Mouse (Mus musculus) mouse trophoblast stem cell (cell line): ENCODE measurements around the gene Rimbp2.

Experiments used
- in situ Hi-C, 2 experiments: fragments of 300-500 bp; cut with MseI, MboI; formaldehyde crosslinking; loops; 2 replicates in 1 of 2; 3 replicates in 1 of 2; pipeline ENCODE4 v1.15.1; 2025

Gene Rimbp2

DNA sequence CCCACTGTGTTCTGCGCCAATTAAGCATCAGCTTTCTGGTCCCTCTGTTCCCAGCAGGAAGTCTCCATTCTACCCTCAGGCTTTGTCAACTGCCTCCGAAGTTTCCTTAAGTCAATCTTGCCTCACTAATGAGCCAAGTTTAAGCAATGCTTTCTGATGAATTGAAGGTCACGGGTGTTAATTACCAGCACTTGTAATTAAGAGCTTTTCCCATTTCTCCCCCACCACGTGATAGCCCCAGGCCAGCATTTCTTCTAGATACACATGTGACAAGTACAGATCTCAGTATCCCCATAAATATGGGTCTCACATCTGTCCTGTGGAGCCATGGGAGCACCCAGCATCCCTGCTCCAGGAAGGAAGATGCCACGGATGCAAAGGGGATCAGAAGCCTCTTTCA is 20.5 kb downstream of the Rimbp2 start:
- in situ Hi-C loops: no loop called here

DNA sequence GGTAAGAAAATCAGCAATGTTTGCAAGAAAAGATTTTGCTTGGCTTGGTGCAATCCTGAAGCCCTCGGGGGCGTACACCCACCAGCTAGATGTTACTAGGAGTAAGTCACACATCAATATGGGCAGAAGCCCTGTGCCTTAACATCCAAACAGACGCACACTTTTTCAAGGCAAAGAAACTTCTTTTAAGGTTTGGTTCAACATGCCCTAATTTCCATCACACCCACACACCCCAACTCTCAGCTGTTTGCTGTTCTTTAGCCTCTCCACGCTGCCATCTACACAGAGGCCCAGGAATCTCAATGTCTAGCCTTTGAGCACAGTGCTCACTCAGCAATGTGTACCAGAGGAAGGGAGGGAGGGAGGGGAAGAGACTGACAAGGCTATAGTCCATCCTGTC is 28.2 kb downstream of the Rimbp2 start:
- in situ Hi-C loops: no loop called here

GRCm38 (mm10) chr5:128920112-128920511 is 33.2 kb downstream of the Rimbp2 start:
- in situ Hi-C loops: no loop called here

DNA sequence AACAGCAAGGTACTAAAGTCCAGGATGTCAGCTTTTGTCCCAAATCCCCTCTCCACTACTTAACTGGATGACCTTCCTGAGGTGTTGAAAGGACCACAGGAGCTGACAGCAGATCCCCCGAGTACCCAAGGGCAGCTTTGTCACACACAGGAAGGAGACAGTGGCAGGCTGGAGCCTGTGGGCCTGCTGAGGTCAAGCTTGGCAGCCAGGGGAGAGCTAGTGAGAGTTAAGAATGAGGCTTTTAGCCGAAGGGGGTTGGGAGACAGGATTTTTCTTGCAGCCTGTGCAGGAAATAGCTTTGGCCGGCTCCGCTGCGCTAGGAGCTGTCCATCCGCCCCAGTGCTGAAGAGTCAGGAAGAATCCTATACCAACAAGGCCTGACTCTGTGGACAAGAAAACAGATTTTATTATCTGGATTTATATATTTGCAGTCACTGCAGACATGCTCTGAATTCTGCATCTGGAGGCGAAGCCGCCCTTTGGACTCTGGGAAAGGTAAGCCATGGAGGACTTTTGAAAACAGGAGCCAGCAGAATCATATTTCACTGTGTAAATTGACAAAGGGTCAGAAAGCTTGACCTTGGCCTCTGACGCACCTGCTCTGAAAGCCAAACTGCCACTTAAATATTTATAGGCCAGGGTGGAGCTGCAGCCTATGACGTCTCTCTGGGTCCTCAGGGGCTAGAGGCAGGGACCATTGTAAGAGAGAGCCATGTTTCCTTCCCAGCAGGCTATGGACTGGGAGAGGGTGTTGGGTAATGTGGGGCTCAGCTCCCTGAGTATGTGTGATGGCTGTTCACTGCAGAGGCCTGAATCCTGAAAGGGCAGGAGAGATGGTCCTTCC is 35.9 kb downstream of the Rimbp2 start:
- in situ Hi-C loops: no loop called here

DNA sequence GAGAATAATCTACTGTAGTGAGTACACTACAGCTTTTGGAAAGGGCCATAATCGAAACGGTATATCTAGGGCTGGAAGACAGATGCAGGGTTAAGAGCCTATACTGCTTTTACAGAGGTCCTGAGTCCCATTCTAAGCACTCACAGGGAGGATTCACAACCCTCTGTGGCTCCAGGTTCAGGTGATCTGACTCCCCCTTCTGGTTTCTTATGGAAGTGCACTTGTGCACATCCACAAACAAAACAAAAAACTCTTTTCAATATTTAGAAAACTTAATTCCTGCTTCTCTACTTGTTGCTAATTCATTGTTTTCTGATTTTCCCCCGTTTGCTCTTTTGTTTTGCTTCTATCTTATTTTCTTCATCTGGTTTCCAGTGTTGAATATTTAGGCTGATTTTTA is 39.5 kb downstream of the Rimbp2 start:
- in situ Hi-C loops: no loop called here

DNA sequence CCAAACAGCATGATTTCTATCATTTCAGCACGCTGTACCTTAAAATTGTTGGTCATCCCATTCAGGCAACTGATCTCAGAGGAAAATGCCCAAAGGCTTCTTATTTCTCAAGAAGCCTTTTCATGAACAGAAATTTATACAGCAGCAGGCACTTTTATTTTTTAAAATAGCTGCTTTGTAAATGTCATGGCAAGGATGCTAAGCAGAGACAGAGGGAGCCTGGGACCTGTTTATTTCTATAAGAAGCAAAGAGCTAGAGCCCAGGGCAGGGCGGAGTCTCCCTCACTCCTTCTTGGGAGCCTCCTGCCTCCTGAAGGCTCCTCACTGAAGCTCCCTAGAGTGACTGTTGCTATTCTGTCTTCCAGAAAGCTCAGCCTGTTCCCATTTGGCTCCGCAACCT is 40.9 kb downstream of the Rimbp2 start:
- in situ Hi-C loops: no loop called here

- in situ Hi-C loops: no loop called here
Observed at GRCm38 (mm10) chr5:128911593-128911992, 41.7 kb downstream of the Rimbp2 start.

DNA sequence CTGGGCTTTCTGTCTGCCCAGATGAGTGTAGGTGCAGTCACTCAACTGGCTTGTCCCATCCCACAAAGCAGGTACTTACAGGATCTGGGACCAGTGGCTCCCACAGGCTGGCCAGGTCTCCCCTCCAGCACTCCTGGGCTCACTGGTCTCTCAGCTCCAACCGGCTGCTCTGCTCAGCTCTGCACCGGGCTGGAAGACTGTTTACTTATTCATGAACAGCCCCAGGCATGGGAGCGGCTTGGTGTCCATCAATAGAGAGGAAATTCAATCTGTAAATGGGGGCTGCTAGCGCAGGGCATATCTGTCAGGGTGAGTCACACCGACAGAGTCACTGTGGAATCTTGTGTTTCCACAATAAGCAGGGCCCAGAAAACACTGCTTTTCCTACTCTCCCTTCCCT is 49.2 kb downstream of the Rimbp2 start:
- in situ Hi-C loops: no loop called here

GRCm38 (mm10) chr5:128903120-128903519 is 50.2 kb downstream of the Rimbp2 start:
- in situ Hi-C loops: no loop called here

GRCm38 (mm10) chr5:128899971-128900370 is 53.3 kb downstream of the Rimbp2 start:
- in situ Hi-C loops: no loop called here

DNA sequence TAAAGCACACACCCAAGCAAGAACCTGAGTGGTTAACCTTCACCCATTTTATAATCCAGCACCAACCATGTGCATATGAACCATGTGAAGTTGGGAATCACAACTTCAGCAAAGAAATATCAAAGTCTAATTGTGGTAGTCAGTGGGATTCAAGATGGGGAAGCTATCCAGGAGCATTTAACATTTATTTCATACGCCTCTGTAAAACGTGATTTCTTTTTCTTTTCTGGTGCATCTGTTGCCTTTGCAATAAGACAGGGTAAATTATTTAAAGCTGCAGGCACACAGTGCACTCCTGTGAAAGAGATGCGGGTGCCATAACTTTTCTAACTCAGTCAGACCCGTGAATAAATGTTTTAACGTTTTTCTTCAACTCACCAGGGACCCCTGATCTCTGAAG is 58.4 kb downstream of the Rimbp2 start:
- in situ Hi-C loops: no loop called here

DNA sequence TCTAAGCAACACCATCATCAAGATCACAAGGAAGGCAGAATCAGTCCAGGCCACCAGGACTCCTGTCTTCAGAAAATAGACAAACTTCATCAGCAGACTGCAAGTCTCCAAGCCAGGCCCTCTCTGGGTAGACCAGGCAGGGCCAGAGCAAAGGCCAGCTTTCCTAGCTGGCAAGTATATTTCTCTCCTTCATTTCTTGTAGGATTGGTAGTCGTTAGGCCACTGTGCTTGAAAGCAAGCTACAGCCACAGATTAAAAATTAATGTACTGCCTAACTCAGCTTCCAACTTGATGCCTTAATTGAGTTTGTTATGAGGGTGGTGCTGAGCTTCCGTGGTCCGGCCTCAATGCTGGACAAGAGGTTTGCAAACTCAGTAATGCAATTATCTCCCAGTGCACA is 65.7 kb downstream of the Rimbp2 start:
- in situ Hi-C loops: no loop called here

GRCm38 (mm10) chr5:128884320-128884719 is 69.0 kb downstream of the Rimbp2 start:
- in situ Hi-C loops: no loop called here

GRCm38 (mm10) chr5:128879092-128879491 is 74.2 kb downstream of the Rimbp2 start:
- in situ Hi-C loops: no loop called here

DNA sequence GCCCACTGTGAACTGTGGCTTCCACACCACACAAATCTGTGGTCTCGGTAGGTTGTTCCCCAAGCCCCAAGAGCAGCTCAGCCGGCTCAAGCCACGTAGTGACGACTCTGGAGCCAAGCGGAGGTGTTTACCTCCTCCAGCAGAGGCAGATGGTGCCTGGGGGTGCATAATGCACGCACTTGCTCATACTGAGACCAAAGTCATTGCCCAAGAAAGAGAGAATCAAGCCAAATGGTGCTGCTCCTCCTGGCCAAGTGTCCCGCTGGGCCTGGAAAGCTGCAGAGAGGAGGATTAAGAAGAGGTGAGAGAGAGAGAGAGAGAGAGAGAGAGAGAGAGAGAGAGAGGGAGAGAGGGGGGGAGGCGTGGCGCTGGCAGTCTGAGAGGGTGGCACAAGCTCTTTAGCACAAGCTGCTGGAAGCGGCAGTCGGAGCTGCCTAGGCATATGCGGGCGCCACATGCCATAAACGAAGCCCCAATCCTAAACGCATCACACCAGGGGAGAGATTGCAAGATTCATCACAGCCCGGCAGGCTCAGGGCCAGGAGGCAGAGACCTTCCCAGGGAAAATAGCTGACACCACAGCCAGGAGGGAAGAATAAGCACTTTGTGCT is 75.8 kb downstream of the Rimbp2 start:
- in situ Hi-C loops: no loop called here

GRCm38 (mm10) chr5:128871706-128872105 is 81.6 kb downstream of the Rimbp2 start:
- in situ Hi-C loops: no loop called here

GRCm38 (mm10) chr5:128866811-128867210 is 86.5 kb downstream of the Rimbp2 start:
- in situ Hi-C loops: no loop called here

GRCm38 (mm10) chr5:128866291-128866690 is 87.0 kb downstream of the Rimbp2 start:
- in situ Hi-C loops: no loop called here

DNA sequence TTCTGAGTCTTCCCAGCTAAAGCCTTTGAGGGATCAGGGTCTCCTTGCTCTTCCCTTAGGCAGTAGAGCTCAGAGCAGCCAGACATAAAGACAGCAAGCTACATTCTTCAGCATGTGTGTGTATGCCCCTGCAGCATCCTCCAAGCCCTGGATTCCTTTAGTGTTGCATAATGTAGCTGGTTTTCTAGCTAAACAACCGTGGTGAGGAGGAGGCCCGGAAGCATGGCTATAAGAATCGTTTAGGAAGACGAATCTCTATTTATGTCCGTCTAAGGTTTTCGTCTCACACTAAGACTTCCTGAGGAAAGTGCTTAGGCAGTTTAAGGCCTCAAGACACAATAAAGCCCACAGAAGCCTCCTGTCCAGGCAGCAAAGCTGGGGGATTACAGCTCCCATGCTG is 89.8 kb downstream of the Rimbp2 start:
- in situ Hi-C loops: no loop called here

DNA sequence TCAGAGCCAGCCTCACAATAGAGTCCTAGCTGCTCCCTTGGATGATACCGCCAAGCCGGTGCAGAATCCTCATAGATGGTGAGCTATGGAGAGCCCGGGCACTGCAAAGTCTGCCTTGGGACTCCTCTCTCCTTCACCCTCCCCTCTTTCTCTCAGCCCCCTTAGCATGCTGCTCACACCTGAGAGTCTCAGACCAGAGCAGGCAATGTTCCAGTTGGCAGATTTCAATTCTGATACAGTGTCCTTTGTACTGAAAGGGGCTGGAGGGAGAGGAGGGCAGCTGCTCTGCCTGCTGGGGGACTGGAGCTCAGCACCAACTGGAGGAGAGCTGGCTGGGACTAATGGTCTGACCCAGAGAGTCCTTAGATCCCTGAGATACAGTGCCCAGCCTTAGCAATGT is 92.4 kb downstream of the Rimbp2 start:
- in situ Hi-C loops: no loop called here

DNA sequence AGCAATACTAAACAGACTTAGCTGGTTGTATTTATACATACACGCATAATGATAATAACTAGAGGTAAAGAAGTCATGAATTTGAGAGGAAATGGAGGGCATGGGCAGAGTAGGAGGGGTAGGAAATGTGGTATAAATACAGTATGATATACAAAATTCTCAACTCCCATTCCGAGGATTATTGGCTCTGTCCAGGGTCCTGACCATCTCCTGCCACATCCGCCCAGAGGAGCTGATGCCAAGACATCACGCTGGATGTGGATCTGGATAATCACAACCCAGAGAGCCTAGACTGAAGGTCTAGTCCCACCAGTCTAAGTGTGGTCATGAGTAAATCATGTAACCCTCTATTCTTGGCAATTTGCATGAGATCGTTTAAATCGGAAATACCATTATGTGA is 100.5 kb downstream of the Rimbp2 start:
- in situ Hi-C loops: no loop called here

DNA sequence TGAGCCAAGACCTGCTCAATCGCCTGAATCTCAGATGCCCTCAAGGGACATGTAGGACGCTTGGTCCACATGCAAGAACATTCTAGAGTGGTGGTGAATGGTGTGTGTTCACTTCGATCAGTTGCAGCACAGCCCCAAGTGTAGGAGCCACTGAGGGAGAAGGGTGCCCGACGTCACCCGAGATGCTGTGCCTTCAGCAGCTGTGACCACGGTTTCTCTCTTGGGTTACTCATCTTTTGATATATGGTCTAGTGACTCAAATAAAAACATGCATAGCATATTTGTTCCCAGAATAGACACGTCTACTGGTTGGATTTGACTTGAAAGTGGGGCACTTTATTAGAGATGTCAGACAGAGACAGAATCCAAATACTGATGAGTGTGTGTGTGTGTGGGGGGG is 105.5 kb downstream of the Rimbp2 start:
- in situ Hi-C loops: no loop called here

GRCm38 (mm10) chr5:128846433-128847040 is 106.7 kb downstream of the Rimbp2 start:
- in situ Hi-C loops: no loop called here
